Mouse (Mus musculus): ENCODE results near the gene Cpsf3. TPM values are rescaled to one million over a fixed set of nuclear protein-coding genes. Genes with fewer than 3 reads are reported as not detected.

Cpsf3 gene
- polyA plus RNA-seq, 1 experiment = 33.3 TPM

DNA sequence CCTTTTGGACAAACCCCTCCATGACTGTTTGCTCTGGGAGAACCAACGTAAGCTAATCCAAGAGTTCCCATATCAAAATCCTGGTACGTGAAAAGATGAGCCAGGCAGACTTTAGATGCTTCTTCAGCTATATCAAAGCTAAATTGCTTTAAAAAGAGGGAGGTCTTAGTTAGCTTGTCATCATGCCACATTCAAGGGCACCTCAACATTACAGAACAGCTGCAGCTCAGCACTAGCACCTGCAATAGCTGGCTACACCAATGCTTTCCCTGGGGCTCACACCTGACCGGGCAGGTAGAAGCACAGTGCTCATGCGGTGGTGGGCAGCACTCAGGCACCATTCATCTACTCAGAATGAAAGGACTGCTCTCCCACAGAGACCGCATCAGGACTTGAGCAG lies 55.5 kb downstream of the Cpsf3 start:
- Histone ChIP-seq H3K4me3 (replicated peaks; ENCODE audit: extremely low read depth, low read depth, low read length) (no peak overlapping the region), H3K4me1 (ENCODE audit: control insufficient read depth, insufficient read depth, low read length) (no peaks in the 10 kb centered on the region; the same call in 1 of the 2 replicates)
- DNase-seq = no peak
- TF ChIP-seq CTCF (IDR thresholded peaks at IDR 0.05; ENCODE audit: insufficient read depth, low read length) (no peak), POLR2A (IDR thresholded peaks at IDR 0.05; ENCODE audit: borderline replicate concordance, extremely low read depth, low read depth, low read length) (no peak)
- WGBS = 94% methylated on average over 5 of the region's 5 CpGs

DNA sequence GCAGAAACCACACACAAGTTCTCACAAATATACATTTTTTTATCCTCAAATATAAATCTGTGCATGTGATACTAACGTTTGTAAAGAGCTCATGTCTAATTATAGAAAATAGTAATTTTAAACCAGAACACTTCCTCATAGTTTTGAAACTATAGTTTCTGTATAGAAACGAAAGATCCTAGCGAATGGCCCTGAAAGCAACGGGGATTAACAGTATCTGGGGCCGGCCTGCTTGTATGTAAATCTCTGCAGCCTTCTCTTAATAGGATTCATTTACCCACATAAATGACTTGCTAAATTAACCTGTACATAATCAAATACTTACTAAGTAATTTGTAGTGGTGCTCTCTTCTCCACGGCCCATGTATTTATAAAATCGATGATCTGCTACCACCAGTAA lies 61.8 kb downstream of the Cpsf3 start:
- H3K4me1 ChIP-seq (ENCODE audit: control insufficient read depth, insufficient read depth, low read length) = no peaks in the 10 kb centered on the region
- no peak overlapping the region for H3K4me3 ChIP-seq (replicated peaks; ENCODE audit: extremely low read depth, low read depth, low read length)
- DNase-seq = no peak
- TF ChIP-seq CTCF (IDR thresholded peaks at IDR 0.05; ENCODE audit: insufficient read depth, low read length) = no peak
- no peak for TF ChIP-seq POLR2A (IDR thresholded peaks at IDR 0.05; ENCODE audit: borderline replicate concordance, extremely low read depth, low read depth, low read length)
- WGBS = 74% methylated on average over 7 of the region's 7 CpGs

DNA sequence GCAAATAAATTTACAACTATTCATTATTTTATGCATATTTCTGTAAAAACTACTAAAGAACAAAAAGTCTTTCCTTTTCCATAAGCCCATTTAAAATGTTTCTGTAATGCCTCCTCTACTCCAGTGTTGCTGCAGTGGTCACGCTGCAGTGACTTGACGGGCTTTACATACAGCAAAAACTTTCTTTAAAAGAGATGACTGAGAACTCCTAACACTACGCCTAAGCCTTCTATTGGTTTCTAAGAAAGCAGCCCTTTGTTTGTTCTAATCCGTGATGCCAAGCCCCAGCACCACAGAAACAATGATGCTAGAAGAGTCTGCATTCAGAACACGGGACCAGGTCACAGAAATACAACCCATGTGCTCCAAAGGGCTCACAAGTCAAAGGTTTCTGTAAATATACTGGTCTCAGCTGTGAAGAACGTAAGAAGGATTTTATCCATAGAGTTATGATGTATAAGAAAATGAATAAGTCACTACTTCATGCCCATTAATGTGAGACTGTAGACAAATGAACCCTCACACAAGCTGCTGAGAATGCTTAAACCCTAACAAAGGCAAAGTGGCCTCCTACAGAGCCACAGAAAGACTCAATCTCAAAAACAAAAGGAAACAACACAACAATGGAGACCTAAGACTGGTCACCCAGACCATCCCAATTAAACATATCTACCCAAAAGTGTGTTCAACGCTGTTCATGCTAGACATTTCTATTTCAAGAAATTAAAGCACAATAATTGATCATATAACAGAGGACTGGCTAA lies 65.1 kb downstream of the Cpsf3 start:
- DNase-seq = no peak
- no peaks in the 10 kb centered on the region for H3K4me1 ChIP-seq (ENCODE audit: control insufficient read depth, insufficient read depth, low read length)
- H3K4me3 ChIP-seq (replicated peaks; ENCODE audit: extremely low read depth, low read depth, low read length) = no peak overlapping the region
- TF ChIP-seq POLR2A (IDR thresholded peaks at IDR 0.05; ENCODE audit: borderline replicate concordance, extremely low read depth, low read depth, low read length) (no peak), CTCF (IDR thresholded peaks at IDR 0.05; ENCODE audit: insufficient read depth, low read length) (no peak)
- WGBS = 84% methylated on average over 7 of the region's 7 CpGs

DNA sequence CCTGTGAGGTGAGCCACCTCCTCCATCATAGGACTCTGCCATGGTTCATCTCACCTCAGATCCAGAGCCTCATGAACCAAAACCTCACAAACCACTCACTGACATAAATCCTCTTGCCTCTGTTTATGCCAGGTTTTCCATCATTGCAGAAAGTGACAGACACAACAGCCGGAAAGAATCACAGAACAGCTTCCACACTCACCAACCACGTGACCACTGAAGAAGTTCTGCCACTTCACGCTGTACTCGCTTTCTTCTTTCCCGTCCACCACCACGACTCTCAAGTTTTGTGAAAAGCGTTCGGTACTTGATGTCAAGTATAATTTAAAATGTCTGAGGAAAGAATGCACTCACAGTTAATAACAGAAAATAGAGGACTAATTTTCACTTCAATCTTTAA lies 68.5 kb downstream of the Cpsf3 start:
- DNase-seq = no peak
- no peaks in the 10 kb centered on the region for H3K4me1 ChIP-seq (ENCODE audit: control insufficient read depth, insufficient read depth, low read length)
- TF ChIP-seq POLR2A (IDR thresholded peaks at IDR 0.05; ENCODE audit: borderline replicate concordance, extremely low read depth, low read depth, low read length) (no peak), CTCF (IDR thresholded peaks at IDR 0.05; ENCODE audit: insufficient read depth, low read length) (no peak)
- 72% methylated on average over 8 of the region's 8 CpGs for WGBS
- no peak overlapping the region for H3K4me3 ChIP-seq (replicated peaks; ENCODE audit: extremely low read depth, low read depth, low read length)

DNA sequence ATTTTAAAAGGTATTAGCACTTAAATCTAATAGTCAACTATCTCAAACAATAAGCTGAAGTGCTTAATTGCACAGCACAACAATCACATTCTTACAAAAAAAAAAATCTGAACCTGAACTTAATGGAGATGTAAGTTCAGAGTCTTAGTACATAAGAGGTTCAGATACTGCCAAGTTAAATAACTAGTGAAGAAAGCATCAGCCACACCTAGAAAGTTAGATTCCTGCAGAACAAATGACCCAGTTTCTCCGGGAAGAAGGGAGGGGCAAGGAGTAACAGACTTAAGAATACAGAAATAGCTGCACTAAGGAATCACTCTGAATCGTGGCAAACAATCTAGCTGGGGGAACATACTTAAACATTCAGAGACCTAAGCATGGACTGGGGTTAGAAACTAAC lies 77.5 kb downstream of the Cpsf3 start:
- no peak for DNase-seq
- peaks cover 8% of the 10 kb centered on the region for H3K4me1 ChIP-seq (ENCODE audit: control insufficient read depth, insufficient read depth, low read length)
- H3K4me3 ChIP-seq (replicated peaks; ENCODE audit: extremely low read depth, low read depth, low read length) = no peak overlapping the region
- no peak for TF ChIP-seq POLR2A (IDR thresholded peaks at IDR 0.05; ENCODE audit: borderline replicate concordance, extremely low read depth, low read depth, low read length)
- TF ChIP-seq CTCF (IDR thresholded peaks at IDR 0.05; ENCODE audit: insufficient read depth, low read length) = no peak
- 20% methylated on average over 2 of the region's 2 CpGs for WGBS

DNA sequence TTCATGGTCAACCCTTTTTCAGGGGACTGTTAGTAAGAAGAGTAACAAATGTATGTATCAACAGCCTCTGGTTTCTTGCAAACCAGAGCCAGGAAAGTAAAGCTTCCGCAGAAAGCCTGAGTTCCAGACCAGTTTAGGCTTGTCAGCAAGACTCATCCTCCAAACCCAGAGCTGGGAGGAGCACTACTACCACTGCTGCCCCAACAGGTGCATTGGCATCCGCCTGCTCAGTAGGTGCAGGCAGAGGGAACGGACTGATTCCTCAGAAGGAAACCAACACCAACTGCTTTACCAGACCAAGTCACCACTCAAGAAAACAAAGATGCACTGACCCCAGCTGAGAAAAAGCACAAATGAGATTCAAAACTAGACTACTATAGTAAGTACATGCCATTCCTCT lies 78.0 kb downstream of the Cpsf3 start:
- DNase-seq = no peak
- 72% methylated on average over 3 of the region's 3 CpGs for WGBS
- no peak for TF ChIP-seq CTCF (IDR thresholded peaks at IDR 0.05; ENCODE audit: insufficient read depth, low read length)
- H3K4me3 ChIP-seq (replicated peaks; ENCODE audit: extremely low read depth, low read depth, low read length) = no peak overlapping the region
- H3K4me1 ChIP-seq (ENCODE audit: control insufficient read depth, insufficient read depth, low read length) = peaks cover 8% of the 10 kb centered on the region

Other genes starting within 250 kb of the Cpsf3 start
- 10.2 and 14.0 TPM in 2 replicates for gene Itgb1bp1, start 893 bp downstream of the Cpsf3 start, polyA plus RNA-seq (2012; rRNA removed)
- gene Iah1, start 31.0 kb downstream of the Cpsf3 start, polyA plus RNA-seq (2012; rRNA removed) = 71.3 and 77.4 TPM in 2 replicates
- gene Adam17, start 88.2 kb downstream of the Cpsf3 start, polyA plus RNA-seq (2012; rRNA removed) = 23.3 and 50.2 TPM in 2 replicates
- 79.4 and 85.5 TPM in 2 replicates for gene Ywhaq, start 132.2 kb downstream of the Cpsf3 start, polyA plus RNA-seq (2012; rRNA removed)

Data from lung, adult 2 months (tissue).